Mouse (Mus musculus): ENCODE data around the gene Mrps34.

Mrps34 gene

GRCm38 (mm10) chr17:24881738-24882440, 13.0 kb upstream of the Mrps34 start:
- no peak for DNase-seq

- no peak for DNase-seq
Measured at GRCm38 (mm10) chr17:24884391-24884790, 10.5 kb upstream of the Mrps34 start.

GRCm38 (mm10) chr17:24885356-24886133, 9.4 kb upstream of the Mrps34 start:
- DNase-seq: no peak

- DNase-seq: peak; percentile 98
Measured at GRCm38 (mm10) chr17:24886134-24886931, 8.6 kb upstream of the Mrps34 start, which contains the start of the genes Nubp2 and Spsb3. TSS of gene Nubp2 (minus strand) at chr17:24886349. TSS of gene Spsb3 (plus strand) at chr17:24886643.

- DNase-seq: no peak
Measured at GRCm38 (mm10) chr17:24886932-24887271, 8.0 kb upstream of the Mrps34 start.

- no peak for DNase-seq
Measured at GRCm38 (mm10) chr17:24887291-24888080, 7.4 kb upstream of the Mrps34 start.

GRCm38 (mm10) chr17:24888862-24889261, 6.1 kb upstream of the Mrps34 start:
- no peak for DNase-seq

- DNase-seq: no peak
Measured at GRCm38 (mm10) chr17:24890151-24891092, 4.5 kb upstream of the Mrps34 start.

- no peak for DNase-seq
Measured at GRCm38 (mm10) chr17:24891321-24891720, 3.6 kb upstream of the Mrps34 start.

GRCm38 (mm10) chr17:24892785-24893184, 2.1 kb upstream of the Mrps34 start:
- DNase-seq: no peak

GRCm38 (mm10) chr17:24893276-24893675, 1.6 kb upstream of the Mrps34 start:
- DNase-seq: no peak

- no peak for DNase-seq
Measured at GRCm38 (mm10) chr17:24894061-24894994, 588 bp upstream of the Mrps34 start.

- no peak for DNase-seq
Measured at GRCm38 (mm10) chr17:24895571-24896240, 790 bp downstream of the Mrps34 start.

- DNase-seq: peak; percentile 79
Measured at GRCm38 (mm10) chr17:24896241-24896992, 1.5 kb downstream of the Mrps34 start, which contains the start of gene Nme3. TSS of gene Nme3 (plus strand) at chr17:24896500.

- DNase-seq: no peak
Measured at GRCm38 (mm10) chr17:24896993-24897269, 2.0 kb downstream of the Mrps34 start.

- DNase-seq: no peak
Measured at GRCm38 (mm10) chr17:24897600-24897999, 2.7 kb downstream of the Mrps34 start.

- no peak for DNase-seq
Measured at GRCm38 (mm10) chr17:24898041-24898854, 3.3 kb downstream of the Mrps34 start.

GRCm38 (mm10) chr17:24899153-24899552, 4.2 kb downstream of the Mrps34 start:
- no peak for DNase-seq

Measured in lung, postnatal 14 days (tissue).